Mouse (Mus musculus) splenic B cell, adult 2 months (primary cell): ENCODE data around the gene Cyb561d2.

Source experiments
- DNase-seq: peaks from one replicate; pipeline ENCODE4 v3.0.0-alpha.2; 2011; ENCODE audit warnings: low read depth, low spot score
- H3K27me3 ChIP-seq: 2 replicates; pipeline ENCODE4 v1.6.1; 2012; ENCODE audit warnings: mild to moderate bottlenecking, low read length, moderate library complexity, mixed read lengths; ENCODE audit not compliant: control insufficient read depth, poor library complexity, insufficient read depth, severe bottlenecking
- H3K36me3 ChIP-seq: 2 replicates; pipeline ENCODE4 v1.6.1; 2012; ENCODE audit warnings: mild to moderate bottlenecking, low read length, moderate library complexity, mixed read lengths; ENCODE audit not compliant: control insufficient read depth, poor library complexity, insufficient read depth, severe bottlenecking

The Cyb561d2 gene

DNA sequence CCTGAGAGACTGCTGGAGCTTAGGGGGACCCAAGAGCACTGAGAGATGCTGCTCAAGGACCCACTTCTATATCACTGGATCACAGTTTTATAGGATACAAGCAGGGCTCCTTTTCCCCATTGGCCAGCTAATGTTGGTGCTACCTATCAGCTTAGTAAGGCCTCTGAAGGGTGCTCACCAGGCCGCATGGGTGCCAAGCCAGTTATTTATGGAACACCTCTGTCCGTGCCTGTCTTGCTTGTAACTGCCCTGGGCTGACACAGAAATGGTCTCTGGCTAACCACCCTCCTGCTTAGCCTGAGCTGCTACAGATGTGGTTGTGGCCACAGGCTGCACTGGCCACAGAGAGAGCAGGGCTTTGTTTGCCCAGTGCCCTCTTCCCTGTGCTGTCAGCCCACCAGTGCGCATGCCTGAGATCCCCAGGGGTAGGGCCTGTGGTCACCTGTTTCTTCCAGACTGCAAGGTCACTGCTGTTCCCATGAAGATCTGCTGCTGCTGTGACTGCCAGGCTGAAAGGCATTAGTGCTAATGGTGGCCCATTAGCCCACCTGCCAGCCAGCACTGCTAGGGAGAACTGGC, 41.2 kb downstream of the Cyb561d2 start:
- Histone ChIP-seq H3K36me3 (no peaks in the 10 kb centered on the region), H3K27me3 (no peaks in the 10 kb centered on the region)
- no peak for DNase-seq

DNA sequence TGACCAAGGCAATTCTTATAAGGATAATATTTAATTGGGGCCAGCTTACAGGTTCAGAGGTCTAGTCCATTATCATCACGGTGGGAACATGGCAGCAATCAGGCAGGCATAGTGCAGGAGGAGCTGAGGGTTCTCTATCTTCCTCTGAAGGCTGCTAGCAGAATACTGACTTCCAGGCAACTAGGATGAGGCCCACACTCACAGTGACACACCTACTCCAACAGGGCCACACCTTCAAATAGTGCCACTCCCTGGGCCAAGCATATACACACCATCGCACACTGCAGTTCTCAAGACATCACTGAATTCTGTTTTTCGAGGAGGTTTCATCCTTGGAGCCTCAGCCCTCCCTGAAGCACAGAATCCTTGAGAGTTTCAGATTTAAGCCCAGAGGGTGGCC, 45.6 kb downstream of the Cyb561d2 start:
- no peaks in the 10 kb centered on the region for H3K36me3 ChIP-seq
- H3K27me3 ChIP-seq, result no peaks in the 10 kb centered on the region
- no peak for DNase-seq

DNA sequence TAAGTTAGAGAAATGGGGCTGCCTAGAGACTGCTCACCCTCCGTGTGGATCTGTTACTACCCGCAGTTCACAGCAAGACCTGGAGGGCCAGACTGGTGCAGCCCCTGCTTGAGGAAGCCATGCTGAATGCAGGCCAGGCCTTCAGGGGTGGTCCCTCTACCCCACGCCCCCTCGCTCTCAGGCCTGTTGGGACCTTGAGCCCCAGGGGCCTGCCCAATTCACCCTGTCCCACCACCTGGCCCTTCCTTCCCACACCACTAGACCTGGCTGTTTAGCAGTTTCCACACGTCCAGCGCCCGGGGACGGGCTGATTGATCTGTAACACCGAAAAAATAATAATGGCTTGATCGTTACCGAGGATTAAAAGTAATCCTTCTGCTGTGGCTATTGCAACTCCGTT, 47.8 kb downstream of the Cyb561d2 start:
- no peaks in the 10 kb centered on the region for H3K36me3 ChIP-seq
- no peaks in the 10 kb centered on the region for H3K27me3 ChIP-seq
- DNase-seq, result no peak

DNA sequence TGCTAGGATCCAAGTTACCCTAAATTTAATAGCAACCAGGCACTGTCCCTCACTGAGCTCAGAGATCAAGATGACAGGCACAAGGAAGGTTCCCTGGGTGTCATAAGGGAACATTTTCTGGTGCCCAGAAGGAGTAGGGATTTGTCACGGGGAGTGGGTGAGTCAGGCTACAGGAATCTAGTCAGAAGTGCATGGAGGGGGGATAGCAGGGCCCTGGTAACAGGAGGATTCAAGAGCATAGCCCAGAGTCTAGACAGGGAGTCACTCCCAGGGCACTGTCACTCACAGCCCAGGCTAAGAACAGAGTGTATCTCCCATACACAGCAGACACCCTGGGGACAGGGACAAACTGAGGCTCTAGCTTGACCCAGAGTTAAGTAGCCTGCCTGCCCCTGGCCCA, 48.5 kb downstream of the Cyb561d2 start:
- no peaks in the 10 kb centered on the region for H3K27me3 ChIP-seq
- DNase-seq, result no peak
- H3K36me3 ChIP-seq, result no peaks in the 10 kb centered on the region

DNA sequence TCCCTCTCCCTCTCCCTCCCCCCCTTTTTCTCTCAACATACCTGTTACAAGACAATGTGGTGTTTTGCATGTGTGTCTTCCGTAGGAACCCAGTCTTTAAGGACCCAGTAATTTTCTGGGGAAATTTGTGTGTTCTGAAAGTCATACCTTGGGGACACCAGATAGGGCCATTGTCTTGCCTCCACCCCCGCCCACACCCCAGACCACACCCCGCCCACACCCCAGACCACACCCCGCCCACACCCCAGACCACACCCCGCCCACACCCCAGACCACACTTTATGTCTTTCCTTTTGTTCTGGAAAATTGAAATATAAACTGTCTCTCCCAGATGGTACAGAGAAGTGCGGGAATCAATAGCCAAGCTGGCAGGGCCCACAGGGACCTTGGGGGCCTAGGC, 51.4 kb downstream of the Cyb561d2 start:
- DNase-seq, result no peak
- H3K36me3 ChIP-seq, result no peaks in the 10 kb centered on the region
- H3K27me3 ChIP-seq, result no peaks in the 10 kb centered on the region

DNA sequence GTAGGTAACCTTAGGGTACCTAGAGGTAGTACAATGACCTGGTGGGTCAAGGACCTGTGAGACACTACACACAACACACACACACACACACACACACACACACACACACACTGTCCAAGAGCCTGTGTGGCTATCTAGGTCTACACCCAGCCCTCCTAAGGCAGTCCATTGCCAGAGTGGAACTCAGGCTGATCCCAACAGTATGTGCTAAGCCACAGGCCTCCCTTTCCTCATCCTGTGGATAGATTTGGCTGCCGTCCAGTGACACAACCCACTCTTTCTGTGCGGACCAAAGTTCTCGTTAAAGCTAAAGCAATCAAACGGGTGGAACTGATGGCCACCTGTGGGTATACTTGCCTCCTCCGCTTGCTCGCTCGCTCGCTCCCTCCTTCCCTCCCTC, 51.8 kb downstream of the Cyb561d2 start:
- Histone ChIP-seq H3K27me3 (no peaks in the 10 kb centered on the region), H3K36me3 (no peaks in the 10 kb centered on the region)
- DNase-seq, result no peak
